Mouse (Mus musculus) liver, adult 2 months (tissue): ENCODE results near the gene Esrra. TPM values are rescaled to one million over a fixed set of nuclear protein-coding genes. Genes with fewer than 3 reads are reported as not detected.

Source experiments
- DNase-seq: peaks from one replicate; pipeline ENCODE4 v3.0.0-alpha.2; 2011; ENCODE audit warnings: low read depth, low spot score; ENCODE audit errors: extremely low read depth
- H3K27ac ChIP-seq: fragments of 200-500 bp; replicated peaks from 2 replicates; pipeline ENCODE4 v1.5.1; 2012; ENCODE audit warnings: low read depth, mild to moderate bottlenecking, control low read depth, inconsistent platforms, low read length; ENCODE audit not compliant: insufficient read depth
- H3K27me3 ChIP-seq: fragments of 200-500 bp; 2 replicates; pipeline ENCODE4 v1.6.1; 2012; ENCODE audit warnings: mild to moderate bottlenecking, moderate library complexity, low read length, inconsistent platforms; ENCODE audit not compliant: control insufficient read depth, insufficient read depth
- H3K36me3 ChIP-seq: fragments of 200-500 bp; 2 replicates; pipeline ENCODE4 v1.6.1; 2012; ENCODE audit warnings: low read length, inconsistent platforms; ENCODE audit not compliant: control insufficient read depth, insufficient read depth
- H3K4me1 ChIP-seq: fragments of 200-500 bp; 2 replicates; pipeline ENCODE4 v1.6.1; 2011; ENCODE audit warnings: low read length; ENCODE audit not compliant: control insufficient read depth, insufficient read depth
- H3K4me3 ChIP-seq: fragments of 200-500 bp; 2 replicates; pipeline ENCODE4 v1.5.1; 2011; ENCODE audit warnings: low read depth, mild to moderate bottlenecking, control low read depth, low read length, moderate library complexity; ENCODE audit not compliant: insufficient read depth
- H3K79me2 ChIP-seq: fragments of 200-500 bp; 2 replicates; pipeline ENCODE4 v1.6.1; 2012; ENCODE audit warnings: inconsistent platforms, mild to moderate bottlenecking, low read length, moderate library complexity; ENCODE audit not compliant: control insufficient read depth, insufficient read depth
- H3K9ac ChIP-seq: fragments of 200-500 bp; 2 replicates; pipeline ENCODE4 v1.6.1; 2012; ENCODE audit warnings: low read depth, mild to moderate bottlenecking, control low read depth, inconsistent platforms, low read length
- CTCF ChIP-seq: fragments of 200-500 bp; IDR thresholded peaks from 2 replicates; pipeline ENCODE4 v1.5.1; 2011; ENCODE audit warnings: low read depth, low read length, control low read depth
- POLR2A ChIP-seq: fragments of 200-500 bp; IDR thresholded peaks from 2 replicates; pipeline ENCODE4 v1.6.1; 2011; ENCODE audit warnings: low read length, control low read depth; ENCODE audit not compliant: insufficient read depth; ENCODE audit errors: extremely low read depth
- WGBS: fragments of 180-500 bp; shearing (Covaris S2); methylation state at CpG from one replicate; pipeline ENCODE4 v1.1.7; 2018; 5-methylcytosine and 5-hydroxymethylcytosine counted together
- polyA plus RNA-seq: library from polyadenylated mRNA; depleted of rRNA; stranded (reverse); fragments of >200 nt; gene quantifications from 2 replicates; pipeline ENCODE4 v1.2.3, GENCODE M21; 2012
- total RNA-seq: library from RNA; depleted of rRNA; stranded (reverse); fragments of >200 nt; gene quantifications from 2 replicates; pipeline ENCODE4 v1.2.3, GENCODE M21; 2014

The Esrra gene
- total and polyA plus RNA-seq, 2 experiments = 25.9 to 40.6 TPM

GRCm38 (mm10) chr19:6956461-6956860 lies 34.8 kb upstream of the Esrra start:
- Histone ChIP-seq H3K27ac (no peak overlapping the region), H3K4me3 (no peak overlapping the region), H3K79me2 (no peaks in the 10 kb centered on the region), H3K9ac (no peak overlapping the region), H3K27me3 (no peaks in the 10 kb centered on the region), H3K36me3 (no peaks in the 10 kb centered on the region), H3K4me1 (peaks cover 11% of the 10 kb centered on the region)
- 94% methylated on average over 10 of the region's 10 CpGs for WGBS
- no peak for TF ChIP-seq CTCF
- no peak for TF ChIP-seq POLR2A
- no peak for DNase-seq

GRCm38 (mm10) chr19:6955424-6955823 lies 33.8 kb upstream of the Esrra start:
- TF ChIP-seq CTCF (no peak), POLR2A (no peak)
- no peaks in the 10 kb centered on the region for H3K79me2 ChIP-seq
- H3K4me1 ChIP-seq = peaks cover 11% of the 10 kb centered on the region
- WGBS = 92% methylated on average over 7 of the region's 7 CpGs
- H3K36me3 ChIP-seq = no peaks in the 10 kb centered on the region
- no peak for DNase-seq
- H3K9ac ChIP-seq = no peak overlapping the region
- no peaks in the 10 kb centered on the region for H3K27me3 ChIP-seq
- no peak overlapping the region for H3K27ac ChIP-seq
- no peak overlapping the region for H3K4me3 ChIP-seq

GRCm38 (mm10) chr19:6954046-6954445 lies 32.4 kb upstream of the Esrra start:
- WGBS = 21% methylated on average over 9 of the region's 9 CpGs
- Histone ChIP-seq H3K27ac (no peak overlapping the region), H3K4me1 (peaks cover 11% of the 10 kb centered on the region), H3K79me2 (no peaks in the 10 kb centered on the region), H3K27me3 (no peaks in the 10 kb centered on the region), H3K4me3 (no peak overlapping the region), H3K9ac (peak overlapping the region; percentile 46; the same call in 1 of the 2 replicates), H3K36me3 (no peaks in the 10 kb centered on the region)
- TF ChIP-seq CTCF = peak; percentile 65
- TF ChIP-seq POLR2A = no peak
- peak; percentile 57 for DNase-seq

GRCm38 (mm10) chr19:6952712-6953037 lies 31.1 kb upstream of the Esrra start:
- DNase-seq = peak; percentile 77
- no peaks in the 10 kb centered on the region for H3K79me2 ChIP-seq

GRCm38 (mm10) chr19:6951994-6952711 lies 30.5 kb upstream of the Esrra start:
- peak; percentile 88 for DNase-seq
- H3K4me1 ChIP-seq = peaks cover 11% of the 10 kb centered on the region
- H3K4me3 ChIP-seq = peak overlapping the region; percentile 67
- H3K27ac ChIP-seq = peak overlapping the region; percentile 98
- H3K36me3 ChIP-seq = no peaks in the 10 kb centered on the region
- WGBS = under 1% methylated on average over 31 of the region's 31 CpGs
- H3K9ac ChIP-seq = peak overlapping the region; percentile 82
- H3K79me2 ChIP-seq = no peaks in the 10 kb centered on the region
- H3K27me3 ChIP-seq = no peaks in the 10 kb centered on the region
- 0 out of 2 replicates have a peak, but pooled peaks have one; percentile 40 for TF ChIP-seq POLR2A
- no peak for TF ChIP-seq CTCF

More at GRCm38 (mm10) chr19:6952712-6953037, 31.1 kb upstream of the Esrra start:
- TF ChIP-seq CTCF = no peak
- 0 out of 2 replicates have a peak, but pooled peaks have one; percentile 42 for TF ChIP-seq POLR2A
- Histone ChIP-seq H3K4me1 (peaks cover 11% of the 10 kb centered on the region), H3K36me3 (no peaks in the 10 kb centered on the region), H3K27me3 (no peaks in the 10 kb centered on the region), H3K9ac (peak overlapping the region; percentile 82), H3K27ac (peak overlapping the region; percentile 98), H3K4me3 (peak overlapping the region; percentile 67)
- WGBS = 10% methylated on average over 3 of the region's 3 CpGs

GRCm38 (mm10) chr19:6951381-6951968 lies 29.9 kb upstream of the Esrra start:
- H3K27ac ChIP-seq = peak overlapping the region; percentile 98
- DNase-seq = peak; percentile 96
- under 1% methylated on average over 35 of the region's 35 CpGs for WGBS
- peak; percentile 59 for TF ChIP-seq POLR2A
- TF ChIP-seq CTCF = no peak
- H3K27me3 ChIP-seq = no peaks in the 10 kb centered on the region
- no peaks in the 10 kb centered on the region for H3K36me3 ChIP-seq
- peaks cover 11% of the 10 kb centered on the region for H3K4me1 ChIP-seq
- no peaks in the 10 kb centered on the region for H3K79me2 ChIP-seq
- peak overlapping the region; percentile 82 for H3K9ac ChIP-seq
- peak overlapping the region; percentile 72 for H3K4me3 ChIP-seq
